Mouse (Mus musculus): ENCODE measurements around the gene 1700030J22Rik. TPM values are rescaled to one million over a fixed set of nuclear protein-coding genes. Genes with fewer than 3 reads are reported as not detected.

Gene 1700030J22Rik
- total and polyA plus RNA-seq, 3 experiments: 0.21 to 0.46 (median 0.35) TPM

DNA sequence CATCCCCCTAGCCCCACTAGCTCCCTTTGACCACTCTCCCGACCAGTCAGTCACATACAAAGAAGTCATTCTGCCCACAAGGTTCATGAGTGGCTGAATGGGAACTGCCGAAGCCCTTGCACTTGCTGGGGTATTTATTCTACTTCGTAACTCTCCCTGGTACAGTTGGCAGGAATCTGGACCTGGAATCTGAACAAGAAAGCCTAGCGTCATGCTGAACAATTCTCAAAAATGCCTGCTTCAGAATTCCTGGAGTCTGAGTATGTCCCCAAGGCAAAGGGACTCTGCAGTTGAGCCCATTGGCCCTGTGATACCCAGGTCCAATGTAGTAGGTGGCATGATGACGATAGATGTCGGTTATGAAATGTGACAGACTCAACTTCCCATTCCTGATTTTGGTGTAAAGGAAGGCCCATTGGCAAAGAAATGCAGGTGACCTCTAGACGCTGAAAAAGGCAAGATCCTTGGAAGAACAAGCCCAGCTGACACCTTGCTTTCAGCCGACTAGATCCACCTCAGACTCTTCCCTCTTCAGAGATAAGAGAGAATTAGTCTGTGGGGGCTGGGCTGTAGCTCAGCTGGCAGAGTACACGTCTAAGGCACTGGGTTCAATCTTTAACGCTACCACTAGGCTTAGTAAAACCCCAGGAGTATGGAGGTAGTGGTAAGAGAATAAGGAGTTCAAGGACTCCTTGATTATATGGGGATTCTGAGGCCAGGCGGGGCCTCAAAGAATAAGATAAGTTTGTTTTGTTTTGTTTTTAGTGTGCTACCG lies 36.3 kb downstream of the 1700030J22Rik start:
- peaks cover 8 to 23% of the 10 kb centered on the region in 2 experiments for H3K4me1 ChIP-seq (ENCODE audit: control insufficient read depth in 1 of 2, insufficient read depth in 2 of 2)
- no peak for DNase-seq (ENCODE audit: extremely low read depth)
- no peak overlapping the region for H3K4me3 ChIP-seq (replicated peaks in 1 of 3; ENCODE audit: low read depth in 2 of 3, low read length in 2 of 3, poor library complexity in 1 of 3)
- H3K79me2 ChIP-seq (replicated peaks; ENCODE audit: control insufficient read depth, extremely low read depth, insufficient read depth, poor library complexity, severe bottlenecking): peaks cover 31% of the 10 kb centered on the region
- no peak overlapping the region for H3K9ac ChIP-seq (ENCODE audit: insufficient read depth, low read depth)
- in situ Hi-C loops (cut with MboI; ENCODE audit: low pct_ligation_motif_present, low pct_unique_long_range_greater_than_20kb, low sequenced_read_pairs) (no loop called here), dilution Hi-C loops (cut with MboI; ENCODE audit: extremely low pct_ligation_motif_present, extremely low pct_unique_long_range_greater_than_20kb, low sequenced_read_pairs) (no loop called here)
- H3K4me2 ChIP-seq (ENCODE audit: insufficient read depth, low read depth, poor library complexity, severe bottlenecking): no peak overlapping the region
- no peak overlapping the region for H3K27ac ChIP-seq (ENCODE audit: insufficient read depth, low read depth)
- TF ChIP-seq CTCF (conservative IDR thresholded peaks at IDR 0.05 in 1 of 2, IDR thresholded peaks at IDR 0.05 in 1 of 2; ENCODE audit: low read depth in 2 of 2, low read length in 2 of 2): no peak
- TF ChIP-seq MXI1 (IDR thresholded peaks at IDR 0.05; ENCODE audit: low read depth, low read length): no peak
- TF ChIP-seq TBP (conservative IDR thresholded peaks at IDR 0.05; ENCODE audit: low read depth, low read length): no peak
- TF ChIP-seq JUN (IDR thresholded peaks at IDR 0.05; ENCODE audit: insufficient read depth, low read depth, low read length): no peak
- no peak for TF ChIP-seq SMC3 (IDR thresholded peaks at IDR 0.05; ENCODE audit: low read depth, low read length)
- TF ChIP-seq CHD2 (IDR thresholded peaks at IDR 0.05; ENCODE audit: low read length): no peak
- H3K36me3 ChIP-seq (replicated peaks in 1 of 2; ENCODE audit: control insufficient read depth in 1 of 2, insufficient read depth in 1 of 2, low read length in 1 of 2): peaks cover 22 to 49% of the 10 kb centered on the region in 2 experiments
- H3K27me3 ChIP-seq (replicated peaks): no peaks in the 10 kb centered on the region
- no peaks in the 10 kb centered on the region for H3K9me3 ChIP-seq (replicated peaks; ENCODE audit: low read length)

DNA sequence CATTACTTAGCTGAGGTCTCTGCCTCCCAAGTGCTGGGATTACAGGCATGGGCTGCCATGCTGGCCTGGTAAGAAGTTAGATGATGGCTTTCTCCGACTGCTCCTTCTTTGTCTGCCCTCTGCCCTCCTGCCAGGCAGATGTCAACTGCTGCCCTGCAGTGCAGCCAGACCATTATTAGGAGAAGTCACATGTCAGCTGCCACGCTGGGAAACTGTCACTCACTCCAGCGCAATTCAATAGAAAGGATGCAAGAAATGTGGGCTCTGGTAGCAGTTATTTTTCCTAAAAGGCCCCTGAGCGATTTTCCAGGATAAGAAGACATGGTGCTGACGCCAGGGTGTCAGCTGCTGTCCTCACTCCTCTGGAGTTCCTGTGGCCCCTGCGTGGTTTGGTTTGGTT lies 43.3 kb downstream of the 1700030J22Rik start:
- H3K36me3 ChIP-seq (replicated peaks in 1 of 2; ENCODE audit: control insufficient read depth in 1 of 2, insufficient read depth in 1 of 2, low read length in 1 of 2): peaks cover 61 to 96% of the 10 kb centered on the region in 2 experiments
- H3K27me3 ChIP-seq (replicated peaks): no peaks in the 10 kb centered on the region
- DNase-seq (ENCODE audit: extremely low read depth): no peak
- no peak overlapping the region for H3K4me2 ChIP-seq (ENCODE audit: insufficient read depth, low read depth, poor library complexity, severe bottlenecking)
- no peak overlapping the region for H3K27ac ChIP-seq (ENCODE audit: insufficient read depth, low read depth)
- no peaks in the 10 kb centered on the region for H3K79me2 ChIP-seq (replicated peaks; ENCODE audit: control insufficient read depth, extremely low read depth, insufficient read depth, poor library complexity, severe bottlenecking)
- H3K9me3 ChIP-seq (replicated peaks; ENCODE audit: low read length): no peaks in the 10 kb centered on the region
- H3K4me3 ChIP-seq (replicated peaks in 1 of 3; ENCODE audit: low read depth in 2 of 3, low read length in 2 of 3, poor library complexity in 1 of 3): no peak overlapping the region
- 0 out of 4 replicates have a peak, but pooled peaks cover 0 to 3% of the 10 kb centered on the region in 2 experiments for H3K4me1 ChIP-seq (ENCODE audit: control insufficient read depth in 1 of 2, insufficient read depth in 2 of 2)
- dilution Hi-C loops (cut with MboI; ENCODE audit: extremely low pct_ligation_motif_present, extremely low pct_unique_long_range_greater_than_20kb, low sequenced_read_pairs): no loop called here
- in situ Hi-C loops (cut with MboI; ENCODE audit: low pct_ligation_motif_present, low pct_unique_long_range_greater_than_20kb, low sequenced_read_pairs): no loop called here
- TF ChIP-seq IRF4 (IDR thresholded peaks at IDR 0.05; ENCODE audit: low read depth, low read length) (no peak), SMC3 (IDR thresholded peaks at IDR 0.05; ENCODE audit: low read depth, low read length) (no peak), MYC (IDR thresholded peaks at IDR 0.05; ENCODE audit: low read depth, low read length) (no peak), MAZ (IDR thresholded peaks at IDR 0.05; ENCODE audit: low read depth, low read length) (no peak), ZNF384 (IDR thresholded peaks at IDR 0.05; ENCODE audit: low read depth, low read length) (no peak), CHD1 (IDR thresholded peaks at IDR 0.05; ENCODE audit: low read depth, low read length) (no peak), NELFE (IDR thresholded peaks at IDR 0.05; ENCODE audit: low read depth, low read length) (no peak), CTCF (conservative IDR thresholded peaks at IDR 0.05 in 1 of 2, IDR thresholded peaks at IDR 0.05 in 1 of 2; ENCODE audit: low read depth in 2 of 2, low read length in 2 of 2) (no peak), POLR2AphosphoS2 (IDR thresholded peaks at IDR 0.05; ENCODE audit: low read depth, low read length) (no peak), EP300 (IDR thresholded peaks at IDR 0.05; ENCODE audit: low read length) (no peak), RAD21 (IDR thresholded peaks at IDR 0.05; ENCODE audit: low read depth, low read length) (no peak), CHD2 (IDR thresholded peaks at IDR 0.05; ENCODE audit: low read length) (no peak), SIN3A (IDR thresholded peaks at IDR 0.05; ENCODE audit: low read length) (no peak), PAX5 (IDR thresholded peaks at IDR 0.05; ENCODE audit: low read length) (no peak), UBTF (IDR thresholded peaks at IDR 0.05; ENCODE audit: low read depth, low read length) (no peak), RCOR1 (conservative IDR thresholded peaks at IDR 0.05; ENCODE audit: low read depth, low read length) (no peak), MXI1 (IDR thresholded peaks at IDR 0.05; ENCODE audit: low read depth, low read length) (no peak), GABPA (IDR thresholded peaks at IDR 0.05; ENCODE audit: insufficient replicate concordance, low read depth, low read length) (no peak), JUN (IDR thresholded peaks at IDR 0.05; ENCODE audit: insufficient read depth, low read depth, low read length) (no peak)
- no peak overlapping the region for H3K9ac ChIP-seq (ENCODE audit: insufficient read depth, low read depth)
